In the genomic region with DNA sequence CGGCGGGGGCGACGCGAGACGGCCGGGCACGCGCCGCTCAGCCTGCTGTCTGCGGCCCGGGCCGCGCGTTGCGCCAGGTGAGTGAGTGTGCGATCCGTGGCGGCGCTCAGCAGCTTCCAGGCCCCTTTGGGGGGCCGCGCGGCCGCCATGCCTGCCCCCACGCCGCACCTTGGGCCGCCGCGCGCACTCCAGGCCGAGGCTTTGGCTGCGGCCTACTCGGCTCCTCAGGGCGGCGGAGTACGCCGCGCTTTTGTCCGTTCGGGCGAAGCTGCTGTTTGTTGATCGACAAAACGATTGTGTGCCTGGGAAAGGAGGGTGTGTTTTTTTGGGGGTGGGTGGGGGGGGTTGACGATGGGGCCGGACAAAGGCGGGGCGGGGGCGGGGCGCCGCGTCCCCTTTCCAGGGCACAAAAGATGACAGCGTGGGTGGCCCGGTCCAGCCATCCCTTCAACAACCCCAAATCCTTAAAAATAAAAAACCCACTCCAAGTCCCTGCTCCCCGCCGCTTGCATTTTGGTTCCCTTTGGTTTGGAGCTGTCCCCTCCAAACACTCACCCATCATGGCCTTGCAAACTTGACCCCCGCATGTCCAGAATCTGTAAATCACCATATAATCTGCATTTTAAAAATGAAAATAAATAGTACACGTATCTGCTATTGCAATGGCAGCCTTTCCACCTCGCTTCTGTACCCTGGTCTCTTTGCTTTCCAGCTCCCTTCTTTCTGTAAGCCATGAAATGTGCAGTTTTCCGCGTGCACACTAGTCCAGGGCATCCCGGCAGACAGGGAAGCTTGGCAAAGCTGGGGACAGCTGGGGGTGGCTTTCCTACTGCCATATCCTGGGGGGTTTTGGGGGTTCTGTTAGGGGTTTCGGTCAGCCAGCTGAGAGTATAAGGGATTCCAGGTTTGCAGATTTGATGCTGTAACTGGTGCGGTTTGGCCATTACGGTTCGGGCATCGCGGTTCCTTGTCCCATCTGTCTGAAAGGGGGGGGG, we compare ENCODE assay signal across 8 mouse cellular contexts. TPM values are rescaled to one million over a fixed set of nuclear protein-coding genes. Genes with fewer than 3 reads are reported as not detected.
DNase-seq lines count a peak whose midpoint lies in the region; TF ChIP-seq lines count a peak whose summit lies in the region.

No protein-coding gene starts in this region.

- H3K27me3 ChIP-seq in erythroblast, embryonic 14.5 days (ENCODE audit: control insufficient read depth), result no peaks in the 10 kb centered on the region
- H3K27me3 ChIP-seq in limb, embryonic 10.5 days (ENCODE audit: low read depth, poor library complexity, severe bottlenecking), result no peaks in the 10 kb centered on the region

- no peak for TF ChIP-seq POLR2A in bone marrow, adult 2 months (IDR thresholded peaks at IDR 0.05; ENCODE audit: borderline replicate concordance, control insufficient read depth, low read depth, low read length)

- H3K9me3 ChIP-seq in erythroblast, embryonic 14.5 days (ENCODE audit: control insufficient read depth, low read length), result no peaks in the 10 kb centered on the region
- H3K9me3 ChIP-seq in limb, embryonic 10.5 days (replicated peaks), result no peaks in the 10 kb centered on the region

- peak overlapping the region; percentile 66 for H3K4me3 ChIP-seq in bone marrow, adult 2 months (replicated peaks; ENCODE audit: control insufficient read depth, low read depth, low read length)
- peak overlapping the region; percentile 82 for H3K4me3 ChIP-seq in erythroblast, embryonic 14.5 days (replicated peaks)
- peak overlapping the region; percentile 86 for H3K4me3 ChIP-seq in limb, embryonic 10.5 days

- peak overlapping the region; percentile 93 for H3K27ac ChIP-seq in bone marrow, adult 2 months (ENCODE audit: control insufficient read depth, insufficient read depth, low read depth, low read length, poor library complexity)
- peak overlapping the region; percentile 92 for H3K27ac ChIP-seq in limb, embryonic 10.5 days

- intact Hi-C loops in left cerebral cortex, postnatal 4 days (cut with DNase I), result no loop called here

- H3K4me1 ChIP-seq in bone marrow, adult 2 months (ENCODE audit: control insufficient read depth, insufficient read depth, low read length), result peaks cover 1% of the 10 kb centered on the region; the same call in 1 of the 2 replicates
- peaks cover 65% of the 10 kb centered on the region for H3K4me1 ChIP-seq in erythroblast, embryonic 14.5 days (ENCODE audit: control insufficient read depth)
- H3K4me1 ChIP-seq in limb, embryonic 10.5 days, result peaks cover 42% of the 10 kb centered on the region

- 3% methylated on average over 67 of the region's 67 CpGs for WGBS in bone marrow, adult 2 months
- 3% methylated on average over 63 of the region's 67 CpGs for WGBS in limb, embryonic 10.5 days

- peak; percentile 43 for DNase-seq in left cerebral cortex, postnatal 4 days
- no peak for DNase-seq in left cerebral cortex, adult 8-10 months (ENCODE audit: low spot score in 2 of 2)
- peak; percentile 69 for DNase-seq in limb, embryonic 10.5 days (ENCODE audit: low spot score)
- peak; percentile 39 for DNase-seq in neural tube, embryonic 10.5 days (ENCODE audit: extremely low spot score, low spot score)
- DNase-seq in ovary, postnatal 14 days (ENCODE audit: low spot score), result no peak
- no peak for DNase-seq in spleen, postnatal 36 days (ENCODE audit: low spot score in 2 of 2)

- H3K36me3 ChIP-seq in erythroblast, embryonic 14.5 days (ENCODE audit: control insufficient read depth), result peaks cover 35% of the 10 kb centered on the region
- peaks cover 29% of the 10 kb centered on the region for H3K36me3 ChIP-seq in limb, embryonic 10.5 days

- TF ChIP-seq CTCF in bone marrow, adult 2 months (IDR thresholded peaks at IDR 0.05; ENCODE audit: control insufficient read depth, insufficient read depth, low read length), result no peak

RNA-seq across cellular contexts. Expression of gene Kdm4b, which starts 0.6 kb away (rescaled TPM):
- total RNA-seq in left cerebral cortex, postnatal 4 days (2021), result 100 to 1,000 TPM; 111 to 112 TPM
- 10 to 100 TPM; 66.4 to 71.0 (median 67.0) TPM for total RNA-seq in left cerebral cortex, adult 8-10 months (2022)
- polyA plus RNA-seq in bone marrow, adult 2 months (2011; ENCODE audit: insufficient read depth, insufficient read length, low replicate concordance, missing spikeins), result 15.7 and 74.9 TPM in 2 replicates
- polyA plus RNA-seq in erythroblast, embryonic 14.5 days (2012), result 1.1 and 2.2 TPM in 2 replicates
- 37.7 and 46.8 TPM in 2 replicates for polyA plus RNA-seq in limb, embryonic 10.5 days (2016; fragmentation: Nextera tagmentation; extraction: Ambion mirVana)

RNA-seq across cellular contexts. Expression of gene Uhrf1, which starts 23.3 kb away (rescaled TPM):
- 10 to 100 TPM; 12.3 to 16.2 TPM for total RNA-seq in left cerebral cortex, postnatal 4 days (2021)
- total RNA-seq in left cerebral cortex, adult 8-10 months (2022), result 1 to 10 TPM in 2 of 4 experiments, under 1 TPM in 2; 0.80 to 1.8 (median 1.3) TPM
- 77.5 and 109 TPM in 2 replicates for polyA plus RNA-seq in bone marrow, adult 2 months (2011; ENCODE audit: insufficient read depth, insufficient read length, low replicate concordance, missing spikeins)
- 30.4 and 30.5 TPM in 2 replicates for polyA plus RNA-seq in erythroblast, embryonic 14.5 days (2012)
- 316 and 336 TPM in 2 replicates for polyA plus RNA-seq in limb, embryonic 10.5 days (2016; fragmentation: Nextera tagmentation; extraction: Ambion mirVana)

RNA-seq across cellular contexts. Expression of gene Arrdc5, which starts 26.4 kb away (rescaled TPM):
- total RNA-seq in left cerebral cortex, postnatal 4 days (2021), result not detected
- total RNA-seq in left cerebral cortex, adult 8-10 months (2022), result not detected
- polyA plus RNA-seq in bone marrow, adult 2 months (2011; ENCODE audit: insufficient read depth, insufficient read length, low replicate concordance, missing spikeins), result not detected in 2 replicates
- polyA plus RNA-seq in erythroblast, embryonic 14.5 days (2012), result not detected in 2 replicates
- not detected in 2 replicates for polyA plus RNA-seq in limb, embryonic 10.5 days (2016; fragmentation: Nextera tagmentation; extraction: Ambion mirVana)

RNA-seq across cellular contexts. Expression of gene Plin3, which starts 33.8 kb away (rescaled TPM):
- total RNA-seq in left cerebral cortex, postnatal 4 days (2021), result 1 to 10 TPM; 4.5 to 6.1 TPM
- 10 to 100 TPM; 14.6 to 18.2 (median 15.4) TPM for total RNA-seq in left cerebral cortex, adult 8-10 months (2022)
- 10.9 and 29.6 TPM in 2 replicates for polyA plus RNA-seq in bone marrow, adult 2 months (2011; ENCODE audit: insufficient read depth, insufficient read length, low replicate concordance, missing spikeins)
- polyA plus RNA-seq in erythroblast, embryonic 14.5 days (2012), result 0.86 and 1.3 TPM in 2 replicates
- 78.2 and 89.7 TPM in 2 replicates for polyA plus RNA-seq in limb, embryonic 10.5 days (2016; fragmentation: Nextera tagmentation; extraction: Ambion mirVana)

RNA-seq across cellular contexts. Expression of gene Ticam1, which starts 49.9 kb away (rescaled TPM):
- total RNA-seq in left cerebral cortex, postnatal 4 days (2021), result 1 to 10 TPM; 3.4 to 3.7 TPM
- 1 to 10 TPM; 5.7 to 8.4 (median 6.5) TPM for total RNA-seq in left cerebral cortex, adult 8-10 months (2022)
- polyA plus RNA-seq in bone marrow, adult 2 months (2011; ENCODE audit: insufficient read depth, insufficient read length, low replicate concordance, missing spikeins), result 2.4 and 5.9 TPM in 2 replicates
- 0.90 and 0.96 TPM in 2 replicates for polyA plus RNA-seq in erythroblast, embryonic 14.5 days (2012)
- 3.0 TPM in 2 replicates for polyA plus RNA-seq in limb, embryonic 10.5 days (2016; fragmentation: Nextera tagmentation; extraction: Ambion mirVana)

Comparison
In these comparisons a context has a peak if more than half of its experiments do, and no peak if none do; other contexts are left out.
1. DNase-seq: peak in left cerebral cortex, postnatal 4 days (single experiment), limb, embryonic 10.5 days (single experiment) and neural tube, embryonic 10.5 days (single experiment); none in left cerebral cortex, adult 8-10 months (0 of 2), ovary, postnatal 14 days (single experiment) and spleen, postnatal 36 days (0 of 2).
2. Peak in every context shown above with its lines, with median percentiles within 50 percentile points of each other: H3K4me3 ChIP-seq.